Mouse (Mus musculus) CH12.LX (cell line): Measurements from ENCODE around the gene Olfr279.

Experiments used
- EP300 ChIP-seq: IDR thresholded peaks from 2 replicates; pipeline ENCODE4 v1.6.1; 2011; ENCODE audit warnings: low read length, improper control_type of control experiment
- MAZ ChIP-seq: IDR thresholded peaks from 2 replicates; pipeline ENCODE4 v1.6.1; 2012; ENCODE audit warnings: low read depth, mild to moderate bottlenecking, inconsistent platforms, low read length, improper control_type of control experiment, moderate library complexity
- ZC3H11A ChIP-seq: IDR thresholded peaks from 2 replicates; pipeline ENCODE4 v1.6.1; 2012; ENCODE audit warnings: low read depth, mild to moderate bottlenecking, inconsistent platforms, low read length, improper control_type of control experiment

DNA sequence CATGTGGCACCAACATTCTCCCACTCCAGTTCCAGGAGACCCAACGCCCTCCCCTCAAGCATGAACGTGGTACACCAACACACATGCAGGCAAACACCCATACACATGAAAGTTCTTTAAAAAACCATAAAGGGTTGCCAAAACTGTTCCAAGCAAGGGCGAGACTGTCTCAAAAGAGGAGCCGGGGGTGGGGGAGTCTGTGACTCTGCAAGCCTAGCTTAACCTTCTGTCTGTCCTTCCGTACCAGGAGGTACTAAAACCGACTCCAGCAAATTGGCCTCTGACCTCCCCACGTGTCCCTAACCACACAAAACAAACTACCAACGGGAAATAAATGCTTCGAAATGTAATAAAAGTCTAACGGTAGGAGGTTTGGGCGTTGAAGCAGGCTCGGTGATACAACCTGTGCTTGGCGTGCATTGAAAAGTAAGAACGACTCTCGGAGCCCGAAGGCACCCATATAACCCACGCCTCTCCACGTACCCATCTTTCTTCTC, 40.9 kb downstream of the Olfr279 start:
- no peak for TF ChIP-seq ZC3H11A
- TF ChIP-seq EP300 = no peak
- no peak for TF ChIP-seq MAZ
